Mouse (Mus musculus) erythroblast, embryonic 14.5 days (primary cell): Measurements from ENCODE around the gene Lage3. TPM values are rescaled to one million over a fixed set of nuclear protein-coding genes. Genes with fewer than 3 reads are reported as not detected.

Experiments
- H3K27me3 ChIP-seq: 2 replicates; pipeline ENCODE4 v1.6.1; 2012; ENCODE audit warnings: inconsistent platforms; ENCODE audit not compliant: control insufficient read depth
- H3K36me3 ChIP-seq: 2 replicates; pipeline ENCODE4 v1.6.1; 2012; ENCODE audit warnings: mild to moderate bottlenecking, inconsistent platforms; ENCODE audit not compliant: control insufficient read depth
- H3K4me1 ChIP-seq: 2 replicates; pipeline ENCODE4 v1.6.1; 2012; ENCODE audit warnings: inconsistent platforms; ENCODE audit not compliant: control insufficient read depth
- H3K4me3 ChIP-seq: replicated peaks from 2 replicates; pipeline ENCODE3; 2012; ENCODE audit warnings: moderate library complexity, mild to moderate bottlenecking, inconsistent platforms
- H3K9me3 ChIP-seq: 2 replicates; pipeline ENCODE4 v1.6.1; 2012; ENCODE audit warnings: low read length, inconsistent platforms, mixed read lengths; ENCODE audit not compliant: control insufficient read depth
- GATA1 ChIP-seq: IDR thresholded peaks from 2 replicates; pipeline ENCODE4 v1.6.1; 2012; ENCODE audit warnings: low read length, inconsistent platforms, mixed read lengths
- TAL1 ChIP-seq: IDR thresholded peaks from 3 replicates; pipeline ENCODE4 v1.6.1; 2012; ENCODE audit warnings: low read length, inconsistent platforms, mixed read lengths
- polyA plus RNA-seq: library from polyadenylated mRNA; stranded (reverse); fragments of >175 nt; gene quantifications from 2 replicates; pipeline ENCODE4 v1.2.3, GENCODE M21; 2012

The Lage3 gene
- polyA plus RNA-seq, result 0.85 and 1.0 TPM in 2 replicates

GRCm38 (mm10) chrX:74353467-74353770 is at the start of gene Lage3:
TSS of gene Lage3 (minus strand) at chrX:74353618.
- Histone ChIP-seq H3K9me3 (no peaks in the 10 kb centered on the region), H3K4me1 (peaks cover 7% of the 10 kb centered on the region), H3K27me3 (no peaks in the 10 kb centered on the region; the same call in 1 of the 2 replicates), H3K36me3 (no peaks in the 10 kb centered on the region), H3K4me3 (peak within 1 kb of the TSS; percentile 69)
- TF ChIP-seq GATA1 (no peak), TAL1 (no peak)

GRCm38 (mm10) chrX:74400136-74400535 is 46.7 kb upstream of the Lage3 start:
- Histone ChIP-seq H3K36me3 (no peaks in the 10 kb centered on the region), H3K4me1 (no peaks in the 10 kb centered on the region), H3K27me3 (no peaks in the 10 kb centered on the region; the same call in 1 of the 2 replicates), H3K4me3 (no peak overlapping the region), H3K9me3 (peaks cover 8% of the 10 kb centered on the region)
- TF ChIP-seq GATA1 (no peak), TAL1 (no peak)

GRCm38 (mm10) chrX:74392535-74393443 is 39.4 kb upstream of the Lage3 start, which contains the start of the genes Fam3a and Ikbkg:
TSS of gene Fam3a (minus strand) at chrX:74393272.
TSS of gene Ikbkg (plus strand) at chrX:74393290.
- TF ChIP-seq GATA1, result peak; percentile 49; the same call in 1 of the 2 replicates
- TF ChIP-seq TAL1, result no peak
- Histone ChIP-seq H3K9me3 (peaks cover 8% of the 10 kb centered on the region), H3K4me1 (peaks cover 35% of the 10 kb centered on the region), H3K36me3 (peaks cover 3% of the 10 kb centered on the region), H3K27me3 (no peaks in the 10 kb centered on the region; the same call in 1 of the 2 replicates), H3K4me3 (peak within 1 kb of the TSS; percentile 79)

- Histone ChIP-seq H3K4me3 (no peak overlapping the region), H3K4me1 (peaks cover 60% of the 10 kb centered on the region), H3K36me3 (peaks cover 27% of the 10 kb centered on the region), H3K9me3 (no peaks in the 10 kb centered on the region), H3K27me3 (no peaks in the 10 kb centered on the region; the same call in 1 of the 2 replicates)
- TF ChIP-seq GATA1, result no peak
- no peak for TF ChIP-seq TAL1
Measured at GRCm38 (mm10) chrX:74388153-74388552, 34.7 kb upstream of the Lage3 start.

GRCm38 (mm10) chrX:74384451-74384850 is 31.0 kb upstream of the Lage3 start:
- H3K27me3 ChIP-seq, result no peaks in the 10 kb centered on the region
- no peak overlapping the region for H3K4me3 ChIP-seq
- peaks cover 25% of the 10 kb centered on the region for H3K36me3 ChIP-seq
- no peak for TF ChIP-seq GATA1
- TF ChIP-seq TAL1, result peak; percentile 38; the same call in 2 of the 3 replicates
- H3K9me3 ChIP-seq, result no peaks in the 10 kb centered on the region
- peaks cover 42% of the 10 kb centered on the region for H3K4me1 ChIP-seq

GRCm38 (mm10) chrX:74372888-74373549 is 19.6 kb upstream of the Lage3 start, which contains the start of the genes Ubl4a and Slc10a3:
TSS of gene Ubl4a (minus strand) at chrX:74373218.
TSS of gene Slc10a3 (minus strand) at chrX:74373349.
- TF ChIP-seq GATA1 (no peak), TAL1 (no peak)
- H3K36me3 ChIP-seq, result peaks cover 13% of the 10 kb centered on the region
- no peaks in the 10 kb centered on the region; the same call in 1 of the 2 replicates for H3K27me3 ChIP-seq
- H3K4me3 ChIP-seq, result peak within 1 kb of the TSS; percentile 71
- peaks cover 4% of the 10 kb centered on the region; the same call in 1 of the 2 replicates for H3K9me3 ChIP-seq
- peaks cover 35% of the 10 kb centered on the region for H3K4me1 ChIP-seq

- H3K4me1 ChIP-seq, result peaks cover 52% of the 10 kb centered on the region
- H3K9me3 ChIP-seq, result peaks cover 4% of the 10 kb centered on the region; the same call in 1 of the 2 replicates
Measured at GRCm38 (mm10) chrX:74368209-74368909, 14.9 kb upstream of the Lage3 start.

GRCm38 (mm10) chrX:74367512-74367911 is 14.1 kb upstream of the Lage3 start:
- no peaks in the 10 kb centered on the region; the same call in 1 of the 2 replicates for H3K27me3 ChIP-seq
- TF ChIP-seq TAL1 (no peak), GATA1 (no peak)
- peak overlapping the region; percentile 83 for H3K4me3 ChIP-seq
- H3K36me3 ChIP-seq, result peaks cover 33% of the 10 kb centered on the region
- H3K9me3 ChIP-seq, result 0 out of 2 replicates have a peak, but pooled peaks cover 2% of the 10 kb centered on the region
- H3K4me1 ChIP-seq, result peaks cover 44% of the 10 kb centered on the region

More at GRCm38 (mm10) chrX:74368209-74368909, 14.9 kb upstream of the Lage3 start:
- peak overlapping the region; percentile 83 for H3K4me3 ChIP-seq
- H3K36me3 ChIP-seq, result peaks cover 33% of the 10 kb centered on the region
- no peaks in the 10 kb centered on the region; the same call in 1 of the 2 replicates for H3K27me3 ChIP-seq
- no peak for TF ChIP-seq GATA1
- TF ChIP-seq TAL1, result no peak
